Mouse (Mus musculus) monocyte, adult 2 months (primary cell): Measurements from ENCODE around the gene Mmel1.
A peak's percentile ranks its signal among the peaks of the same experiment; 100 is the strongest.

Experiments
- DNase-seq, 2 experiments: peaks; one replicate each; pipeline ENCODE4 v3.0.0; 2022; ENCODE audit warnings: low spot score in 2 of 2, low read depth in 1 of 2

Mmel1 gene

GRCm38 (mm10) chr4:154869440-154869839 is at the start of gene Mmel1:
Gene Mmel1, plus strand, starts transcription at chr4:154869585.
- DNase-seq: no peak

GRCm38 (mm10) chr4:154825662-154826061 is 43.7 kb upstream of the Mmel1 start:
- no peak for DNase-seq

- no peak for DNase-seq
Observed at GRCm38 (mm10) chr4:154826224-154826623, 43.2 kb upstream of the Mmel1 start.

- DNase-seq: no peak
Observed at GRCm38 (mm10) chr4:154827181-154827580, 42.2 kb upstream of the Mmel1 start.

GRCm38 (mm10) chr4:154827861-154828610 is 41.3 kb upstream of the Mmel1 start:
- no peak for DNase-seq

GRCm38 (mm10) chr4:154831915-154832573 is 37.3 kb upstream of the Mmel1 start:
- DNase-seq: no peak

GRCm38 (mm10) chr4:154836183-154836915 is 33.0 kb upstream of the Mmel1 start:
- DNase-seq: no peak

GRCm38 (mm10) chr4:154837170-154837569 is 32.2 kb upstream of the Mmel1 start, which contains the start of gene Ttc34:
Gene Ttc34, plus strand, starts transcription at chr4:154837459.
- DNase-seq: peak; percentile 21 to 32

GRCm38 (mm10) chr4:154838741-154839140 is 30.6 kb upstream of the Mmel1 start:
- no peak for DNase-seq

GRCm38 (mm10) chr4:154839406-154839805 is 30.0 kb upstream of the Mmel1 start:
- no peak for DNase-seq

- DNase-seq: no peak
Observed at GRCm38 (mm10) chr4:154852696-154853095, 16.7 kb upstream of the Mmel1 start.

- DNase-seq: no peak
Observed at GRCm38 (mm10) chr4:154853881-154854280, 15.5 kb upstream of the Mmel1 start.

GRCm38 (mm10) chr4:154854676-154855345 is 14.6 kb upstream of the Mmel1 start:
- no peak for DNase-seq

GRCm38 (mm10) chr4:154855721-154856479 is 13.5 kb upstream of the Mmel1 start:
- DNase-seq: no peak

- no peak for DNase-seq
Observed at GRCm38 (mm10) chr4:154856480-154856837, 12.9 kb upstream of the Mmel1 start.

GRCm38 (mm10) chr4:154856882-154857281 is 12.5 kb upstream of the Mmel1 start:
- no peak for DNase-seq

- no peak for DNase-seq
Observed at GRCm38 (mm10) chr4:154857366-154858240, 11.8 kb upstream of the Mmel1 start.

- peak in 1 of 2 experiments; percentile 0 for DNase-seq
Observed at GRCm38 (mm10) chr4:154858601-154859000, 10.8 kb upstream of the Mmel1 start.

GRCm38 (mm10) chr4:154861967-154862366 is 7.4 kb upstream of the Mmel1 start:
- DNase-seq: no peak
